In the genomic region with DNA sequence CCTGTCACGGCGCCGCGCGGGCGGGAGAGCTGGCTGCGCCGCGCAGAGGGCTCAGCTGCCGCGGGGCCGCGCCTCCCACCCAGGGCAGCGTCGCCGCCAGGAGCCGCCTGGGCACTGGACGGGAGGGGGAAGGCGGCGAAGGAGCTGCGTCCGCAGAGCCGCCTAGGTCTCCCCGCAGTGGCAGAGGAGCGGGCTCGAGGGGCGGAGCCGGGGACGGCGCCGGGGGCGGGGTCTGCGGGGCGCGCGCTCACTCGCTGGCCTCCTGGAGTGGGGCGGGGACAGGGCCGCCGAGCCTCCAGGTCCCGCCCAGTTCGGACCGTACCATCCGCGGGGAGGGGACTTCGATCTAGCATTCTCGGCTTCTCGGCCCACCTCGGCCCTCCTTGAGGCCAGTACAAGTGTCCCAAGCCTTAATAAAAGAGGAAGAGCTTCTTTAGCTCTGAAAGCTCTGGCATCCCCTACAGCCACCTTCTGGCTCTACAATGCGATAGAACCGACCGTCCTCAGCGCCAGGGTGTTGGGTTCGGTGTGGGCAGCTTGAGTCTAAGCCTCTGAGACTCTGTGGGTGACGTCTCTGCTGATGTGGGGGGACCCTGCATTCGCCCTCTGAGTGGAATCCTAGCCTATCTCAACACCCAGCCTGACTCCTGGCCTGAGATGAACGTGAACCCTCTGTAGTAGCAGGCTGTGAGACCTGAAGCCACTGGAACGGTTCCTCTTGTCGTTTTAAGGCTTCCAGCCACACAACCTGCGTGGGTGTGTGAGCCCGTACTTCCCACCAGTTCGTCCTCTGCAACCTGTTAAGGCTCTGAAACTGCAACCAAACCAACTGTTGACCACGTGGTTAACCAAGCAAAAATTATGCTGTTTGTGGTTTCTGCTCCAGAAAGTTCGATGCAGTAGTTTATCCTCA, we compare ENCODE assay signal across 8 mouse cellular contexts. TPM values are rescaled to one million over a fixed set of nuclear protein-coding genes. Genes with fewer than 3 reads are reported as not detected.
A peak's percentile ranks its signal among the peaks of the same experiment; 100 is the strongest.
DNase-seq lines count a peak whose midpoint lies in the region; ATAC-seq lines count a peak whose summit lies in the region.

A gene (minus strand): TSS at position 182 of the 913 bp plus-strand sequence.

- DNase-seq in adrenal gland, postnatal 25 days: peak; percentile 99
- DNase-seq in embryonic facial prominence, embryonic 11.5 days (ENCODE audit: low spot score): peak; percentile 97
- peak; percentile 100 for DNase-seq in heart, adult 11 months
- DNase-seq in kidney, adult 11 months: peak; percentile 98
- DNase-seq in left cerebral cortex, postnatal 4 days: peak; percentile 99
- DNase-seq in midbrain, embryonic 11.5 days (ENCODE audit: low spot score, missing footprints): peak; percentile 99
- peak; percentile 98 for DNase-seq in right cerebral cortex, postnatal 4 days
- DNase-seq in yolk sac, embryonic 10.5 days (ENCODE audit: low spot score): peak; percentile 97

- peak within 1 kb of the TSS; percentile 76 for H3K4me3 ChIP-seq in embryonic facial prominence, embryonic 11.5 days (ENCODE audit: low read depth, low read length)
- H3K4me3 ChIP-seq in midbrain, embryonic 11.5 days (ENCODE audit: low read depth, low read length): peak within 1 kb of the TSS; percentile 81

- 1% methylated on average over 61 of the region's 64 CpGs for WGBS in embryonic facial prominence, embryonic 11.5 days
- WGBS in midbrain, embryonic 11.5 days: 2% methylated on average over 61 of the region's 64 CpGs

- no peaks in the 10 kb centered on the region for H3K4me1 ChIP-seq in embryonic facial prominence, embryonic 11.5 days (ENCODE audit: control insufficient read depth, insufficient read depth, low read length)
- peaks cover 19% of the 10 kb centered on the region for H3K4me1 ChIP-seq in midbrain, embryonic 11.5 days (ENCODE audit: control insufficient read depth, insufficient read depth, low read length)

- H3K9ac ChIP-seq in embryonic facial prominence, embryonic 11.5 days (replicated peaks; ENCODE audit: low read length): peak within 1 kb of the TSS; percentile 66
- H3K9ac ChIP-seq in midbrain, embryonic 11.5 days (ENCODE audit: low read length): peak within 1 kb of the TSS; percentile 73

- no peaks in the 10 kb centered on the region for H3K9me3 ChIP-seq in embryonic facial prominence, embryonic 11.5 days (replicated peaks; ENCODE audit: control insufficient read depth, low read length)
- H3K9me3 ChIP-seq in midbrain, embryonic 11.5 days (ENCODE audit: control insufficient read depth, low read length): no peaks in the 10 kb centered on the region

- H3K27ac ChIP-seq in embryonic facial prominence, embryonic 11.5 days (replicated peaks; ENCODE audit: low read depth, low read length): 0 out of 2 replicates have a peak within 1 kb of the TSS, but pooled peaks have one; percentile 35
- H3K27ac ChIP-seq in midbrain, embryonic 11.5 days (ENCODE audit: low read depth, low read length): peak within 1 kb of the TSS; percentile 68

- peak; percentile 94 for ATAC-seq in embryonic facial prominence, embryonic 11.5 days (replicated peaks; ENCODE audit: insufficient number of reproducible peaks, low FRiP score, low TSS enrichment, low read depth)
- ATAC-seq in midbrain, embryonic 11.5 days (ENCODE audit: low FRiP score): peak; percentile 95

- 0 out of 2 replicates have a peak, but pooled peaks cover 2% of the 10 kb centered on the region for H3K27me3 ChIP-seq in embryonic facial prominence, embryonic 11.5 days (ENCODE audit: control insufficient read depth, insufficient read depth, low read length)
- H3K27me3 ChIP-seq in midbrain, embryonic 11.5 days (ENCODE audit: control insufficient read depth, insufficient read depth, low read length): no peaks in the 10 kb centered on the region

- intact Hi-C loops in left cerebral cortex, postnatal 4 days (cut with DNase I): loop anchor here (5.0 to 10.0 kb wide), 4 partner anchors 90 to 267 kb away; no protein-coding TSS in a partner anchor

- H3K36me3 ChIP-seq in embryonic facial prominence, embryonic 11.5 days (replicated peaks; ENCODE audit: control insufficient read depth, insufficient read depth, low read depth, low read length): no peaks in the 10 kb centered on the region
- no peaks in the 10 kb centered on the region for H3K36me3 ChIP-seq in midbrain, embryonic 11.5 days (ENCODE audit: control insufficient read depth, insufficient read depth, low read length)

- peak within 1 kb of the TSS; percentile 93 for H3K4me2 ChIP-seq in embryonic facial prominence, embryonic 11.5 days (ENCODE audit: low read depth, low read length)
- H3K4me2 ChIP-seq in midbrain, embryonic 11.5 days: peak within 1 kb of the TSS; percentile 77

RNA-seq across cellular contexts. Expression of the gene that starts here (rescaled TPM):
- 11.8 and 16.8 TPM in 2 replicates for total RNA-seq in adrenal gland, postnatal 25 days (2021)
- 12.5 and 14.9 TPM in 2 replicates for polyA plus RNA-seq in embryonic facial prominence, embryonic 11.5 days (2014; fragmentation: Nextera tagmentation; extraction: Ambion mirVana)
- total RNA-seq in left cerebral cortex, postnatal 4 days (2021): 100 to 1,000 TPM; 163 to 172 TPM
- 31.9 and 33.4 TPM in 2 replicates for polyA plus RNA-seq in midbrain, embryonic 11.5 days (2014; fragmentation: Nextera tagmentation; extraction: Ambion mirVana)

Comparison
In these comparisons a context has a peak if more than half of its experiments do, and no peak if none do; other contexts are left out.
1. Peak in every context shown above with its lines: DNase-seq, ATAC-seq, H3K4me3 ChIP-seq and H3K27ac ChIP-seq.